Mouse (Mus musculus) CD4-positive, CD25-positive, alpha-beta regulatory T cell, adult 2 months (primary cell): ENCODE results near the gene Arl8a.
"Not testable (repeated sequence)": the region's sequence is repeated elsewhere in the genome, so short reads cannot be mapped to it uniquely, and the experiment has no call there.

Experiments
- DNase-seq: peaks from one replicate; pipeline ENCODE4 v3.0.0-alpha.2; 2012; ENCODE audit warnings: low read depth, low spot score

Gene Arl8a

DNA sequence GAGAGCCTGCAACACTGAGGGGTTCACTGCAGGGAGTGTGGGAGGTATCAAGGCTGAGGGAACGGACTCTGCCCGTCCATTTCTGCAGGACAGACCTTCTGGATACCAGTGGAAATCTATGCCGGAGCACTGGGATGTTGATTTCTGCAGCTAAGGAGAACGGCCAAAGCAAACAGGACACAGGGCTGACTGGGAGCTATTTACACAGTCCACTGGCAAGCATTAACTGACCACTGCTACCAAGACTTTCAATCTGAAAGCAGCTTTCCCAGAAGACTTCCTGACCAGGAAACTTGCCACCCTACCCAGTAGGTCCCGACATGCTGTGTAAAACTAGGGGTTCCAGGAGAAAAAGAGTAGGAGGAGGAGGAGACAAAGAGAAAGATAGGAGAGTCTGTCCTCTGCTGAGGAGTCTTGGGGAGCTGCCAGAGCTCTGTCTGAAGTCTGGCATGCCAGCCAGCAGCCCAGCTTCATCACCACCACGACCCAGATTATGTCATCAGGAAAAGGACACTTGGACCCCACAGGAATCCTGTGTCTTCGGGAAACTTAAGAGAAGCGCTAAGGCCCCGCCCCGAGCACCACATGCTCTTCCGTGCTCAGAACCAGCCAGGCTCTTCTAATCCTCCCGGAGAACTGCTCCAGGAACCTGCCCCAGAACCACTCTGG, 23.1 kb downstream of the Arl8a start:
- DNase-seq = no peak

DNA sequence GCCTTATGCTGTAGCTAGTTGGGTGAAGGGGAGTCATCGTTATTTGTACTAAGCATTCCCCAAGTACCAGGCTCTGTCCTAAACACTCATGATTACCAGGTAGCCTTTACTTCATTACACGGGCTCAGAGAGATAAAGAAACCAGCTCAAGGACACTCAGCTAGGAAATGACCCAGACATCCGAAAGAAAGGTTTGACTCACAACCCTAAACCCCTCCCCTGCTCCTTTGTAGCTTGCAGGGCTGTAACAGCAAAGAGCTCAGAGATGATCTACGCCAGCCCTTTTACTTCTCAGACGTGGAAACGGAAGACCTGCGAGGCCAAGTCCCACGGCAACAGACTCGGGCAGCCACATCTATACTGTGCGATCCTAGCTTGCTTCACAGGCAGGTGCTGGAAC, 23.7 kb downstream of the Arl8a start:
- DNase-seq = no peak

DNA sequence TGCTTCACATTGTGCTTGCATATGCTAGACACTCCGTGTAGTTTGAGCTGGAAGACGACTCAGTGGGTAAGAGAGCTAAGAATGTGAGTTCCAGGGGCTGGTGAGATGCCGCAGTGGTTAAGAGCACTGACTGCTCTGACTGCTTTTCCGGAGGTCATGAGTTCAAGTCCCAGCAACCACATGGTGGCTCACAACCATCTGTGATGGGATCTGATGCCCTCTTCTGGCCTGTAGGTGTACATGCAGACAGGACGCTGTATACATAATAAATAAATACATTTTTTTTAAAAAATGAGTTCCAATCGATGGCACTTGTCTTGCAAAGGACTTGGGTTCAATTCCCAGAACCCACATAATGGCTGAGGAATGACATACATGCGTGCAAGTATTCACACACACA, 24.6 kb downstream of the Arl8a start:
- no peak for DNase-seq

DNA sequence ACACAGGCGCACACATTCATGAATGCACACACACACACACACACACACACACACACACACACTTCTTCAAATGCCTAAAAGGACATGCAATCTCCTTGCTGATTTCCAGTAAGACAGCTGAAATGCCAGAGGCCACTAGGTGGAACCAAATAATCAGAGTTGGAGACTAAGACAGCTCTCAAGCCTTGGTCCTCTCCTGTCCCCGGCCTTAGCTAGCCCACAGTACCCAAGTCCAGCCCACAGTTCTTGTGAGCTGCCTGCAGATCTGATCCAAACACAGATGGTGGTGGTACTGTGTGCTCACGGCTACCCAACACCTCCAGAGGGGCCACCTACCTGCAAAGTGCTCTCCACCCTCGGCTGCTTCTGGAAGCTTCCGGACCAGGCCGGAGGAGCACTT, 25.4 kb downstream of the Arl8a start:
- peak; percentile 16 for DNase-seq

DNA sequence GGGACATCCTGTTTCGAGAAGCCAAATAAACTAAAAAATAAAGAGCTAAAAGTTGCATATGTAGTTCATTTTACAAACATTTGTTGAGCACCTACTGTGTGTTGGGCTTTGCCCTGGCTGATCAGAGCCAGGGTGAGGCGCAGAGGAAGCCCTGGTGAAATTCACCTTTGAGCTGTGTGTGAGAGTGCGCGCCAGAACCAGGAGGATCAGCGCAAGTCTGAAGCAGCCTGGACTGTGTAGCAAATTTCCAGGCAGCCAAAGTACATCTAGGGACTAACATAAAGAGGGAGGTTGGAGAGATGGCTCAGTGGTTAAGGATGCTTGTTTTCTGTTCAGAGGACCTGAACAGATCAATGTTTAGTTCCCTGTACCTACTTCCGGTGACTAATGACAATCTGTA, 26.7 kb downstream of the Arl8a start:
- no peak for DNase-seq

GRCm38 (mm10) chr1:135175176-135175575, 28.6 kb downstream of the Arl8a start:
- no peak for DNase-seq

DNA sequence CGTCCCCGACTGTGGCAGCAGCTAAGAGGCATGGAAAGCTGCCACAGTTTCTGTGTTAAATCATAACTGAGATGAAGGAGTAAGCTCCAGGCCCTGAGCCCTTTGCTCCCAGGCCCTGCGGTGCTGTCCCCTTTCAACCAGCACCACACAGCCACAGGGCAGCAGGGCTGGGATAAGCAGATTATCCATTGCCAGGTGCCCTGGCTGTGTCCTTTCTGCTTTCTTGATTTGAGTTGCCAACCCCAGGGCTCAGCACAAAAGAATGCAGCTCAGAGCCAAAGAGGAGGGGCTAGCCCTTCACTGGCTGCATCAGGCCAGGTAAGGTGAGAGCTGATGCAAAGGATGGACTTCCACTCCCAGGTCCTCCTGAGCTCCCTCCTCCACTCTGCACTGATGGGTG, 31.1 kb downstream of the Arl8a start:
- no peak for DNase-seq

DNA sequence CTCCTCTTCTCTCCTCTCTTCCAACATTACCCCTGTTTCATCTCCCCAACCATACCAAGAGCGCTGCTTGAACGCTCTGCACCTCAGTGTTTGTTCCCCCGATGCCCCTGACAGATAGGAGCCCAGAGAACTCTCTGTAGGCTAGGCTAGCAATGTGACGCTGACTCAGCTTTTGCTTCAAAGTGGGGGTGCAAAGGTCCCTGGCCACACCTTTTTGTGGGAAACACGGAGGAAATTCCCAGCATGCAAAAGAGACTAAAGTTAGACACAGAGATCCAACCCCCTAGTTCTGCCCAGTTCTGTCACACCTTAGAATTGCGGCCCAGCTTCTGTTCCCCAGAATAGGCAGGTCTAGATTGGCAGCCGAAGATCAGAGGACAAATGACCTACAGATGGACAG, 32.2 kb downstream of the Arl8a start:
- DNase-seq = no peak

DNA sequence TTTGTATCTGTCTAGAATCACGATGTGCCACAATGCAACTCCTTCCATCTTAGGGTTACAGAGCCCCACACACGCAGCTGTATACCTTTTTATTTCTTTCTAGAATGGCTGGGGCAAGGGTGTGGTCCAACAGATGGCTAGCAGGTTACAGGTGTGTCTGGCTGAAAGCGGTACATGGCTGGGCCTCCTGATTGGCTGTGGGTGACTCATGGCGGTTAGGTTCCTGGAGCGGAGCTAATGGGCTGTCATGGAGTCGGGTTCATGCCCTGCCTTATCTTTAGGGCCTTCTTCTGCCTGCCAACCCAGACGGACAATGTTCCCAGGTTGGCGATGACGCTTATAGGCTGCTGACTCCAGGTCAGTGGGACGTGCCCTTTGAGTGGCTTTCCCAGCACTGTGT, 34.2 kb downstream of the Arl8a start:
- DNase-seq = no peak

- DNase-seq = no peak
Observed at GRCm38 (mm10) chr1:135181275-135181674, 34.7 kb downstream of the Arl8a start.

DNA sequence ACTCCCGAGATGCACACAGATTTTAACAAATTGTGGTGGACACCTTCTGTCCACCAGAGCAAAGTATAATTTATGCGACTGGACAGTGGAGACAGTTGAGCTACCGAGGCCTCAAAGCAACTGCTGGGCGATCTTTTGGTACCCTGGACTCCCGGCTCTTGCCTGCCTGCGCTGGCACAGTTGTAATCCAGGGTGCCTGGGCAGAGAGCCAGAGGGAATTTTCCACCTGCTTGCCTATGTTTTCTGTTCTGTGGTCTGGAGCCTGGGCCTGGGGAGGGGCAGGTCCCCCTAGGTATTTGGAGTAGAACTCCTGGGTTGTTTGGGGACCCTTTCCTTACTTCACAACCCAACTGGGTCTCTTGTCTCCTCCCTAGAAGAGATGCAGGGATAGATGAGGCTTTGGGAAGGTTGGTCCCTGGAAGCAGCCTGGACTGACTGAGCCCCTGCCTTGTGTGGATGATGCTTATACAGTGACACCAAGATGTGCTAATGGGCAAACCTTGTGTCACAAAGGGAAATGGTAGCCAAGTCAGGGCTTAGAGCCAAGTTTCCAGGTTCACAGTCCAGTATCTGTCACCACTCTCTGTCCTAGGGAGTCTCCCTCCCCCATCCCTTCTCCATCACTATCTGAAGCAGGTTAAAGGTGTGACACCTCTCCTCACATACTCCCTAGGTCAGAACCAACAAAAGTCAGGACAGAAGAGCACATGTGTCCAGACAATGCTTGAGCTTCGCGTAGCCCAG, 35.4 kb downstream of the Arl8a start:
- no peak for DNase-seq

- no peak for DNase-seq
Observed at GRCm38 (mm10) chr1:135182975-135183374, 36.4 kb downstream of the Arl8a start.

GRCm38 (mm10) chr1:135183448-135183847, 36.8 kb downstream of the Arl8a start:
- DNase-seq = no peak

DNA sequence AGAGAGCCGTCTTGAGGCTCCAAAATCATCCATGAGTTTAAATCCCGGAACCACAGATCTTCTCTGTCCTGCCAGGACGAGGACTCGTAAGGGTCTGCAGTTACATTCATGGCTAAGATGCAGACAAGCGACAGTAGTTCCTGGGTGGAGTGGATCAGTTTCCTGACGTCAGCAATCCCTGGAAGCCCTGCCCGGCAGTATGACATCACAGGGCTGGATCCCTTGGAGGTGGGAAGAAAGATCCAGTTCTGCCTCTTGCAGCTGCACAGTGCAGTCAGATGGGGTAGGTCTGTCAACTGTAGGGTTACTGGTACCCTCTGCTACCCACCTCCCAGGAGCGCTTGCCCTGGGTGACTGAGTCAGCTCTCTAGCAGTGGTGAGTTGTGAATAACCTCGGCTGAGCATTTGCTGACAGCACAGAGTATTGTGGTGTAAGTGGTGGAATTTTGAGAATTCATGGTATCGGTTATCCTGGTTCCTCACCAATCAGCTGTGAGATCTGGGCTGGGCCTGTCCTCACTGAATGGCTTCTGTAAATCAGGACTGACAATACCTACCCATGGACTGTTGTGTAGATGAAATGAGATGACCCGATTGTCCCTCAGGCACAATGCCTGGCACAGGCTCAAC, 37.4 kb downstream of the Arl8a start:
- no peak for DNase-seq

DNA sequence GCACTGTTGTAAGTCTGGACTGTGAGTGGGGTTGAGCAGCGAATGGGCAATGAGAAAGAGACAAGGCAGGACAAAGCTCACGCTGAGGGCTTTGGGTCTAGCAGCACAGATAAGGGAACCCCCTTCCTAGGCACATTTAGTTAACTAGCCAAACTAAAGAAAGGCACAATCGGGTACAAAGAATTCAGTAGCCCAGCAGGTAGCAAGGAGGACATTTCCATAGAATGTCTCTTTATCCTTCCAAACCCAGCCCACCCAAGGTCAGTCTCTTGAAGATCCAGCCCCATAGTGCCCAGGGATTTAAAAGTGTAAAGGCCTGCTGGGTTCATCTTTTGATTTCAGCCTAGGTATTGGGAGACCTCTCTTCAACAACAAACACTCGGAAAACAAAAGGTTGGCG, 39.3 kb downstream of the Arl8a start:
- DNase-seq = no peak

GRCm38 (mm10) chr1:135186427-135186826, 39.8 kb downstream of the Arl8a start:
- DNase-seq = no peak

DNA sequence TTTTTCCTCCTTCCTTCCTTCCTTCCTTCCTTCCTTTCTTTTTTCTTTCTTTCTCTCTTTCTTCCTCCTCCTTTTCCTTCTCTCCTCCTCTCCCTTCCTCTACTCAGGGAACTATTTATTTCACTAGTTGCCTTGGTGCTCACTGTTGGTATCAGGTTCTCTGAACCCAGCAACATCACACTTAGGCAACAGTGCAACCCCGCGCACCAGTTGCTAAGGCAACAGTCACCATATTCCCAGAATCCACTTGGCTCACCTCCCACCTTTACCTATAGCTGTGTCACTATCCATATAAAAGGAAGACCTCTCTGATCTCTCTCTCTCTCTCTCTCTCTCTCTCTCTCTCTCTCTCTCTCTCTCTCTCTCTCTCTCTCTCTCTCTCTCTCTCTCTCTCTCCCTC, 40.4 kb downstream of the Arl8a start:
- DNase-seq = not testable (repeated sequence)

- DNase-seq = no peak
Observed at GRCm38 (mm10) chr1:135188197-135188596, 41.6 kb downstream of the Arl8a start.

GRCm38 (mm10) chr1:135189186-135189585, 42.6 kb downstream of the Arl8a start:
- no peak for DNase-seq

- DNase-seq = not testable (repeated sequence)
Observed at GRCm38 (mm10) chr1:135194335-135194734, 47.7 kb downstream of the Arl8a start.

GRCm38 (mm10) chr1:135195907-135196440, 49.4 kb downstream of the Arl8a start:
- no peak for DNase-seq

DNA sequence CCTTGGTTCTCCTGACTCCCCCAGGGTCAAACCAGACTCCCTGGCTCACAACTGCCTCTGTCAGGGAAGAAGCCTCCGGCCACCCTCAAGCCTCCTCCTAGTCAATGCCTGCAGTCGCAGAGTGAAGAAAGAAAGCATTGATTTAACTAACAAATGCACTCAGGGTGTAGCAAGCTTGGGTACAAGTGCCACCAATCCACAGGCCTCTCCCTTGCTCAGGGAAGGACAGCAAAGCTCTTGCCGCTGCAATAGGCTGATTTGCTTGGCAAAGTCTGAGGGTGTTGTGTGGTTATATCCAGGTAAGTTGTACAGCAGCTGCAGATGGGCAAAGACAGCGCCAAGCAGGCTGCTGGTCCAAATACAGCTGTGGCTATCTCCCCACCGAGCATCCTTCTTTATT, 51.8 kb downstream of the Arl8a start:
- no peak for DNase-seq
